Mouse (Mus musculus): ENCODE data around the gene Ubtf.

The Ubtf gene

GRCm38 (mm10) chr11:102344458-102344857 lies 24.9 kb upstream of the Ubtf start:
- no peak for DNase-seq

GRCm38 (mm10) chr11:102342742-102343141 lies 23.2 kb upstream of the Ubtf start:
- DNase-seq: no peak

- no peak for DNase-seq
Observed at GRCm38 (mm10) chr11:102341101-102341500, 21.6 kb upstream of the Ubtf start.

- peak; percentile 36 for DNase-seq
Observed at GRCm38 (mm10) chr11:102339624-102340023, 20.1 kb upstream of the Ubtf start.

- no peak for DNase-seq
Observed at GRCm38 (mm10) chr11:102339195-102339594, 19.7 kb upstream of the Ubtf start.

GRCm38 (mm10) chr11:102338561-102338960 lies 19.0 kb upstream of the Ubtf start:
- no peak for DNase-seq

- DNase-seq: no peak
Observed at GRCm38 (mm10) chr11:102337921-102338320, 18.4 kb upstream of the Ubtf start.

GRCm38 (mm10) chr11:102336191-102336590 lies 16.6 kb upstream of the Ubtf start:
- no peak for DNase-seq

GRCm38 (mm10) chr11:102334973-102335700 lies 15.6 kb upstream of the Ubtf start:
- DNase-seq: no peak

GRCm38 (mm10) chr11:102334010-102334409 lies 14.5 kb upstream of the Ubtf start:
- DNase-seq: no peak

- DNase-seq: no peak
Observed at GRCm38 (mm10) chr11:102333061-102333460, 13.5 kb upstream of the Ubtf start.

- DNase-seq: no peak
Observed at GRCm38 (mm10) chr11:102331806-102332205, 12.3 kb upstream of the Ubtf start.

- DNase-seq: no peak
Observed at GRCm38 (mm10) chr11:102330039-102330438, 10.5 kb upstream of the Ubtf start.

GRCm38 (mm10) chr11:102329518-102329917 lies 10.0 kb upstream of the Ubtf start:
- no peak for DNase-seq

- peak; percentile 45 for DNase-seq
Observed at GRCm38 (mm10) chr11:102327839-102328238, 8.3 kb upstream of the Ubtf start.

GRCm38 (mm10) chr11:102327250-102327649 lies 7.7 kb upstream of the Ubtf start:
- no peak for DNase-seq

GRCm38 (mm10) chr11:102323516-102323915 lies 4.0 kb upstream of the Ubtf start:
- no peak for DNase-seq

GRCm38 (mm10) chr11:102321931-102322330 lies 2.4 kb upstream of the Ubtf start:
- DNase-seq: no peak

- DNase-seq: no peak
Observed at GRCm38 (mm10) chr11:102320686-102321005, 1.1 kb upstream of the Ubtf start.

GRCm38 (mm10) chr11:102319941-102320685 lies 571 bp upstream of the Ubtf start:
- DNase-seq: peak; percentile 89

GRCm38 (mm10) chr11:102318576-102319409 lies 749 bp downstream of the Ubtf start:
- peak; percentile 76 for DNase-seq

GRCm38 (mm10) chr11:102317901-102318575 lies 1.5 kb downstream of the Ubtf start:
- peak; percentile 80 for DNase-seq
